Mouse (Mus musculus): ENCODE data around the gene Tmem151b. TPM values are rescaled to one million over a fixed set of nuclear protein-coding genes. Genes with fewer than 3 reads are reported as not detected.

Gene Tmem151b
- polyA plus RNA-seq, 1 experiment from 2014 or later = 14.5 TPM

DNA sequence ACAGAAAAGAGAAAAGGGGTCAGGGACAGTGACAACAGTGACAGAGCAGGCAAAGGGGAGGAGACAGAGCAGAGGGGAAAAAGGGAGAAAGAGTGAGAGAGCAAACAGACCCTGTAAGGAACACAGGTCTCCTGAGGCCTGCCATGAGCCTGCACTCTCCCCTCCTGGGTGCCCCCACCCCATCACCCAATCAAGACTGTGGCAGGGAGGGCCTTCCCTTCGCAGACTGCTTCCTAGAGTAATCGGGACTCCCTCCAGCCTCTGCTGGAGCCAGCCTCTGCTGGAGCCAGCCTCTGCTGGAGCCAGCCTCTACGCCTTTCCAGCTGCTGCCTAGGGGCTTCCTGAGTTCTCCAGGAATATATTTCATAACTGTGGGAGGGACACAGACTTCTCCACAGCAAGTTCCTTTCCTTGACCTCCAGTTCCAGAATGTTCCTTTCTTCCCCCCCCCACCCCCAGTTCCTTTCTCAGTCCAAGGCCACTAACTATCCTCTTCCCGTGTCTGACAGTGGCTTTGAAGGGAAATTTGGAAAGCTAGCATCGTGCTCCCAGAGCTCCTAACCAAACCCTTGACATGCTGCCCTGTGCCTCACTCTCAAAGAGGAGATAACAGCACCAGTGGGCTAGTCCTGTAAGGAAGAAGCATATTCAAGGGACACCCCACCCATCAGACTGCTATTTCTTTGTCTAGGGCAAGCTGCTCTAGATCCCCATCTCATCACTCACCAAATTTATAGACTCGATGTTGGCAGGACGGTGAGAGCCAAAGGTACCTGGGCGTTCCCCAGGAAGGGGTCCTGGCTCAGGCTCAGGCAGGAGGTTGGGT is 43.3 kb upstream of the Tmem151b start:
- ATAC-seq (no peak), DNase-seq (ENCODE audit: low read depth, low spot score) (no peak)

DNA sequence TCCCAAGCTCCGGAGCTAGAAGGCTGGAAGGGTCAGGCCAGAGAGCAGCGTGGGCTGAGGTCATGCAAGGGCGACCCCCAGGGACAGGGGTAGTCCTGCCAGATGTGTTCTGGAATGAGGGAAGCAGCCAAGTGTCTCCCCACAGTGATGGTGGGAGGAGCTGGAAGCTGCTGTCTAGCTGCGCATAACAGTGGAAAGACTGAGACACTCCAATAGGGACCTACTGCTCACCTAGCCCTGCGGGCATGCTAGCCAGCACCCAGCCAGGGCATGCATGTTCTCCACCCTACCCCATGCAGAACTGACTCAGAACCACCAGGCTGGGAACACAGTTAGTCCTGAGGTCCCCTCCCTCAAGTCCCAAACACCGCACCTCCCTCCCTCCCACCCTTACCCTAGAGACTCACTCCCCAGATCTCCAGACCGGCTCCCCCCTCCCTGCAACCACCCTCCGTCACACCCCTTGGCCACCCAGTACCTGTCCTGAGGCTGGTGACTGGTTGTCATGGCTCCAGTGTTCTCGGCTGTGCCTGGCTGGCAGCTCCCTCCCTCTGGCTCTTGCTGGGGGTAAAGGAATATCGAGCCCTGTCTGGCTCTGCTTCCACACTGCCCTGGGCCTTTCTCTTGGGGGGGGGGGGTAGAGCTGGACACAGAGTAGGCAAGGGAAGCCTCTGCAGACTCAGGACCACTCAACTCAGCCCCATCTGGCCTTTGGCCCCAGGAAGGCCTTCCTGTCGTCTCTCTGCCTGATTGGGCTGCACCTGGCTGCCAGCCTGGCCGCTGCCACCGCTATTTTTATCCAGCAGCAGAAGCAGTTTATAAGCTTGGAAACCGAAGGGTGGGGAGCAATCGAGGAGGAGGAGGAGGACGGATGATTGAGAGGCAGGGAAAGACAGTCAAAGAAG is 42.5 kb upstream of the Tmem151b start:
- TF ChIP-seq CTCF (IDR thresholded peaks at IDR 0.05) = no peak
- no peak for ATAC-seq
- ChIA-PET CTCF (interaction anchor here (0.8 to 1.4 kb wide), 3 partner anchors 18 to 63 kb away, joined by 3 to 4 read pairs (median 3); no protein-coding TSS in a partner anchor), POLR2A (interaction anchor here (0.5 kb wide), 1 partner anchor 17 kb away, joined by 4 read pairs; no protein-coding TSS in a partner anchor)
- no peaks in the 10 kb centered on the region for H3K27me3 ChIP-seq
- no peak for DNase-seq (ENCODE audit: low read depth, low spot score)
- in situ Hi-C loops (cut with MboI; ENCODE audit: low pct_unique_long_range_greater_than_20kb) = no loop called here

More for the DNA sequence above, 43.3 kb upstream of the Tmem151b start:
- ChIA-PET CTCF (interaction anchor here (0.6 to 2.9 kb wide), 4 partner anchors 8 to 34 kb away, joined by 3 to 14 read pairs (median 3); no protein-coding TSS in a partner anchor), POLR2A (interaction anchor here (0.7 to 1.3 kb wide), 2 partner anchors 8 to 33 kb away, joined by 3 to 4 read pairs; no protein-coding TSS in a partner anchor)
- TF ChIP-seq CTCF (IDR thresholded peaks at IDR 0.05) = no peak
- in situ Hi-C loops (cut with MboI; ENCODE audit: low pct_unique_long_range_greater_than_20kb) = no loop called here
- no peaks in the 10 kb centered on the region for H3K27me3 ChIP-seq

DNA sequence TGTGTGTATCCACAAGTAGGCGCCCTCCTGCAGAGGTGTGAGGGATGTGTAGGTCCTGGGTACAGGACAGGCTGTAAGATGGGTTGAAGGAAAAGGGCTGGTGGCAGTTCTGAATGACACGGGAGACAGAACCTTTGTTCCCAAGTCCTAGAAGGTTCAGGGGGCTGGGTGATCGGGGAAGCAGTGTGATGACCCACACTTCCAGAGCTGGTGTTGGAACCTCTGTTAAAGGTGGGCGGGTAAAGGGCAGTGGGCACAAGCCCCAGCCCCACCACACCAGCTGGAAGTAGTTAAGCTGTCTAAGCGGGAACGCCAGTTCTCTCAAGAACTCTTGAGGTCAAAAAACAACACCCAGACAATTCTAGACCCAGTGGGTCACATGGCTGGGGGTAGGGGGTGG is 40.9 kb upstream of the Tmem151b start:
- CTCF ChIA-PET = interaction anchor here (0.7 to 1.4 kb wide), 3 partner anchors 9 to 65 kb away, joined by 3 to 4 read pairs (median 3); no protein-coding TSS in a partner anchor
- ATAC-seq (no peak), DNase-seq (ENCODE audit: low read depth, low spot score) (no peak)
- in situ Hi-C loops (cut with MboI; ENCODE audit: low pct_unique_long_range_greater_than_20kb) = no loop called here
- H3K27me3 ChIP-seq = no peaks in the 10 kb centered on the region
- no peak for TF ChIP-seq CTCF (IDR thresholded peaks at IDR 0.05)
- POLR2A ChIA-PET = no interaction called here

DNA sequence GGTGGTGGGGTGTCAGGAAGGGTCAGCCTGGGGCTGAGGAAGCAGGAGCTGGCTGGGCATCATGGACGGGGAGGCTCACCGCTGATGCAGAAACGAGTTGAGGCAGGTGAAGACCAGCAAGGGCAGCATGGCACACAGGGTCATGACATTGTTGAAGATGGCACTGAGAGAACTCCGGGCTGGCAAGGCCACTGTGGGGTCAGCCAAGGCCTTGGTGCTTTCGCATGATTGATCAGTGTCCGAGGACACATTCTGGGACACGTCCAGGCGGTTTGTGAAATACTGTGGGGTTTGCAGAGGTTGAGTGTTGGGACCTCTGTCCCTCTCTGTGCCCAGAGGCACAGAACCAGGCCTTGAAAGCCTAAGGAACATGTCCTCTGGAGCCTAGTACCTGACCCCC is 40.4 kb upstream of the Tmem151b start:
- POLR2A ChIA-PET = no interaction called here
- DNase-seq (ENCODE audit: low read depth, low spot score) = no peak
- in situ Hi-C loops (cut with MboI; ENCODE audit: low pct_unique_long_range_greater_than_20kb) = loop anchor here (5.0 kb wide), 2 partner anchors 37 to 132 kb away; no protein-coding TSS in a partner anchor
- TF ChIP-seq CTCF (IDR thresholded peaks at IDR 0.05) = no peak
- no peak for ATAC-seq
- no peaks in the 10 kb centered on the region for H3K27me3 ChIP-seq
- CTCF ChIA-PET = no interaction called here

- in situ Hi-C loops (cut with MboI; ENCODE audit: low pct_unique_long_range_greater_than_20kb) = loop anchor here (5.0 kb wide), 2 partner anchors 38 to 133 kb away; no protein-coding TSS in a partner anchor
- ATAC-seq = no peak
- no peaks in the 10 kb centered on the region for H3K27me3 ChIP-seq
- POLR2A ChIA-PET = no interaction called here
- DNase-seq (ENCODE audit: low read depth, low spot score) = no peak
- no peak for TF ChIP-seq CTCF (IDR thresholded peaks at IDR 0.05)
- CTCF ChIA-PET = interaction anchor here (1.0 kb wide), 1 partner anchor 22 kb away, joined by 4 read pairs; no protein-coding TSS in a partner anchor
These were observed 39.8 kb upstream of the Tmem151b start for GRCm38 (mm10) chr17:45589236-45589635.

DNA sequence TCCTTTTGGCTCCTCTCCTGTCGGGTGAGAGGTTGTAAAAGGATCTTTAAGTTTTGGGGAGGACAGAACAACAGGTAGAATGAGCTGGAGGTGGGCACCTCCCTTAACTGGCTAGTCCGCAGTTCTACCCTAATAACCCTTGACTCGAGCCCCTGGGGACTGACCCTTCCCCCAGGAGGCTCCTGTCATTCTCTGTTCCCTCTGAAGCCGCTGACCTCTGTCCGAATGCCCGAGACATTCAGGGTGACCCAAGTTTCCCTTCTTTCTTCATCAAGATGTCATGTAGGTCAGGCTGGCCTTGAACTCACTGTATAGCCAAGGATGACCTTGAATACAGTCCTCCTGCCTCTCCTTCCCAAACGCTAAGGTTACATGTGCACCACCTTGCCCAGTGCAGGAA is 38.9 kb upstream of the Tmem151b start:
- DNase-seq (ENCODE audit: low read depth, low spot score) = no peak
- CTCF ChIA-PET = interaction anchor here (1.0 kb wide), 1 partner anchor 23 kb away, joined by 4 read pairs; no protein-coding TSS in a partner anchor
- H3K27me3 ChIP-seq = no peaks in the 10 kb centered on the region
- POLR2A ChIA-PET = no interaction called here
- in situ Hi-C loops (cut with MboI; ENCODE audit: low pct_unique_long_range_greater_than_20kb) = loop anchor here (5.0 kb wide), 2 partner anchors 39 to 134 kb away; no protein-coding TSS in a partner anchor
- TF ChIP-seq CTCF (IDR thresholded peaks at IDR 0.05) = no peak
- no peak for ATAC-seq

DNA sequence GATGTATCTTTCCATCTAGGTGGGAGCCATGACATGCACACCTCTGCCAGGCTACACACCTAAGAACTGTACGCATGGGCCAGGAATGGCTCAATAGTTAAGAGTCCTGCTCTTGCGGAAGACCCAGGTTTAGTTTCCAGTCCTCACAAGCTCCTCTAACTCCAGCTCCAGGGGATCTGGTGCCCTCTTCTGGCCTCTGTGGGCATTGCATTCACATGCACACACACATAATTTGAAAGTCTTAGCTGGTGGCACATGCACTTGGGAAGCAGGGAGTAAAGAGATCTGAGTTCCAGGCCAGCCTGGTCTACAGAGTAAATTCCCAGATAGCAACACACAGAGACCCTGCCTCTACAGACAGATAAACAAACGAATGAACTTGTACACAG is 37.0 kb upstream of the Tmem151b start:
- ATAC-seq (no peak), DNase-seq (ENCODE audit: low read depth, low spot score) (no peak)
- POLR2A ChIA-PET = interaction anchor here (1.0 kb wide), 1 partner anchor 51 kb away, joined by 3 read pairs; no protein-coding TSS in a partner anchor
- no peak for TF ChIP-seq CTCF (IDR thresholded peaks at IDR 0.05)
- H3K27me3 ChIP-seq = no peaks in the 10 kb centered on the region
- CTCF ChIA-PET = interaction anchor here (0.9 to 6.9 kb wide), 5 partner anchors 10 to 56 kb away, joined by 3 to 76 read pairs (median 4); no protein-coding TSS in a partner anchor
- in situ Hi-C loops (cut with MboI; ENCODE audit: low pct_unique_long_range_greater_than_20kb) = loop anchor here (5.0 kb wide), 2 partner anchors 41 to 136 kb away; no protein-coding TSS in a partner anchor

GRCm38 (mm10) chr17:45585725-45586448 is 36.4 kb upstream of the Tmem151b start:
- no peak for DNase-seq (ENCODE audit: low read depth, low spot score)
- TF ChIP-seq CTCF (IDR thresholded peaks at IDR 0.05) = no peak
- H3K27me3 ChIP-seq = no peaks in the 10 kb centered on the region
- POLR2A ChIA-PET = interaction anchor here (0.6 to 1.1 kb wide), 2 partner anchors 8 to 12 kb away, joined by 3 to 8 read pairs; no protein-coding TSS in a partner anchor
- in situ Hi-C loops (cut with MboI; ENCODE audit: low pct_unique_long_range_greater_than_20kb) = loop anchor here (5.0 kb wide), 2 partner anchors 41 to 136 kb away; no protein-coding TSS in a partner anchor
- CTCF ChIA-PET = interaction anchor here (1.2 to 6.9 kb wide), 8 partner anchors 8 to 56 kb away, joined by 3 to 76 read pairs (median 8); no protein-coding TSS in a partner anchor
- no peak for ATAC-seq
